14 mouse cellular contexts compared by ENCODE assay signal in genomic region chr4:66232350-66232749, GRCm38 (mm10).
DNase-seq lines count a peak whose midpoint lies in the region; ATAC-seq and TF ChIP-seq lines count a peak whose summit lies in the region.
"Had no signal": no experiment of that assay in that cellular context is flagged by ENCODE, and none has a peak within 500 bp of the region (broad histone marks: within the 10 kb centered on the region; RNA-seq: fewer than 3 reads in every experiment).

No protein-coding gene starts in this region.

- TF ChIP-seq CTCF in brain, embryonic 14.5 days (IDR thresholded peaks at IDR 0.05; ENCODE audit: borderline replicate concordance, extremely low read depth, insufficient read depth, insufficient read length) = no peak
- no peak for TF ChIP-seq CTCF in left cerebral cortex, adult 2 months (IDR thresholded peaks at IDR 0.05)

- no peak overlapping the region for H3K27ac ChIP-seq in embryonic facial prominence, embryonic 10.5 days (replicated peaks)
- peak overlapping the region; percentile 35; the same call in 1 of the 2 replicates for H3K27ac ChIP-seq in hindbrain, embryonic 12.5 days
- H3K27ac ChIP-seq in midbrain, embryonic 13.5 days = no peak overlapping the region
- no peak overlapping the region for H3K27ac ChIP-seq in left cerebral cortex, adult 2 months

- whole genome bisulfite sequencing in embryonic facial prominence, embryonic 10.5 days = 66% methylated on average over 2 of the region's 2 CpGs
- WGBS in hindbrain, embryonic 12.5 days = 53% methylated on average over 2 of the region's 2 CpGs
- WGBS in midbrain, embryonic 13.5 days = 49% methylated on average over 2 of the region's 2 CpGs

- H3K9me3 ChIP-seq in embryonic facial prominence, embryonic 10.5 days = no peaks in the 10 kb centered on the region
- no peaks in the 10 kb centered on the region for H3K9me3 ChIP-seq in hindbrain, embryonic 12.5 days (replicated peaks)
- H3K9me3 ChIP-seq in midbrain, embryonic 13.5 days = no peaks in the 10 kb centered on the region
- H3K9me3 ChIP-seq: megakaryocyte, embryonic 14.5 days had no signal

- H3K36me3 ChIP-seq in embryonic facial prominence, embryonic 10.5 days (replicated peaks) = no peaks in the 10 kb centered on the region
- H3K36me3 ChIP-seq in hindbrain, embryonic 12.5 days = no peaks in the 10 kb centered on the region
- H3K36me3 ChIP-seq in midbrain, embryonic 13.5 days = no peaks in the 10 kb centered on the region

- ATAC-seq in hindbrain, embryonic 12.5 days (ENCODE audit: low FRiP score) = peak; percentile 86
- ATAC-seq in midbrain, embryonic 13.5 days = peak; percentile 89
- no peak for ATAC-seq in inflammation-experienced regulatory T-cells, adult 6 months

- H3K4me2 ChIP-seq in hindbrain, embryonic 12.5 days (replicated peaks) = no peak overlapping the region
- no peak overlapping the region for H3K4me2 ChIP-seq in midbrain, embryonic 13.5 days (replicated peaks)

- H3K27me3 ChIP-seq in embryonic facial prominence, embryonic 10.5 days (replicated peaks; ENCODE audit: low read depth, poor library complexity, severe bottlenecking) = no peaks in the 10 kb centered on the region
- no peaks in the 10 kb centered on the region for H3K27me3 ChIP-seq in hindbrain, embryonic 12.5 days
- H3K27me3 ChIP-seq in midbrain, embryonic 13.5 days = no peaks in the 10 kb centered on the region
- H3K27me3 ChIP-seq: CH12.LX; megakaryocyte, embryonic 14.5 days had no signal

- no peak overlapping the region for H3K9ac ChIP-seq in hindbrain, embryonic 12.5 days
- H3K9ac ChIP-seq in midbrain, embryonic 13.5 days (replicated peaks) = no peak overlapping the region

- TF ChIP-seq POLR2A in brain, embryonic 14.5 days (IDR thresholded peaks at IDR 0.05; ENCODE audit: borderline replicate concordance, extremely low read depth, insufficient read depth, insufficient read length, poor library complexity, severe bottlenecking) = no peak

- H3K4me3 ChIP-seq in embryonic facial prominence, embryonic 10.5 days = no peak overlapping the region
- H3K4me3 ChIP-seq in hindbrain, embryonic 12.5 days = no peak overlapping the region
- no peak overlapping the region for H3K4me3 ChIP-seq in midbrain, embryonic 13.5 days (replicated peaks)
- H3K4me3 ChIP-seq in left cerebral cortex, adult 2 months = no peak overlapping the region
- H3K4me3 ChIP-seq: megakaryocyte, embryonic 14.5 days had no signal

- intact Hi-C loops in left cerebral cortex, adult 2 months (cut with DNase I) = no loop called here

- peaks cover 14% of the 10 kb centered on the region for H3K4me1 ChIP-seq in embryonic facial prominence, embryonic 10.5 days
- H3K4me1 ChIP-seq in hindbrain, embryonic 12.5 days = peaks cover 4% of the 10 kb centered on the region; the same call in 1 of the 2 replicates
- peaks cover 7% of the 10 kb centered on the region; the same call in 1 of the 2 replicates for H3K4me1 ChIP-seq in midbrain, embryonic 13.5 days (replicated peaks)
- H3K4me1 ChIP-seq: megakaryocyte, embryonic 14.5 days had no signal

- peak; percentile 69 for DNase-seq in brain, embryonic 14.5 days (ENCODE audit: low read depth)
- peak; percentile 17 for DNase-seq in embryonic facial prominence, embryonic 10.5 days (ENCODE audit: low spot score)
- no peak for DNase-seq in right cerebral cortex, postnatal 25 days
- no peak for DNase-seq in left cerebral cortex, adult 2 months (ENCODE audit: extremely low spot score in 1 of 2, low spot score in 2 of 2)
- DNase-seq: cerebellum, postnatal 25 days; heart, postnatal 4 days; kidney, postnatal 36 days; lung, adult 18-20 months; thymus, postnatal 4 days had no signal

Comparison
In these comparisons a context has a peak if more than half of its experiments do, and no peak if none do; other contexts are left out.
1. DNase-seq: peak in brain, embryonic 14.5 days (single experiment) and embryonic facial prominence, embryonic 10.5 days (single experiment); none in right cerebral cortex, postnatal 25 days (single experiment) and left cerebral cortex, adult 2 months (0 of 2).